20 mouse cellular contexts compared by ENCODE assay signal in the genomic region with DNA sequence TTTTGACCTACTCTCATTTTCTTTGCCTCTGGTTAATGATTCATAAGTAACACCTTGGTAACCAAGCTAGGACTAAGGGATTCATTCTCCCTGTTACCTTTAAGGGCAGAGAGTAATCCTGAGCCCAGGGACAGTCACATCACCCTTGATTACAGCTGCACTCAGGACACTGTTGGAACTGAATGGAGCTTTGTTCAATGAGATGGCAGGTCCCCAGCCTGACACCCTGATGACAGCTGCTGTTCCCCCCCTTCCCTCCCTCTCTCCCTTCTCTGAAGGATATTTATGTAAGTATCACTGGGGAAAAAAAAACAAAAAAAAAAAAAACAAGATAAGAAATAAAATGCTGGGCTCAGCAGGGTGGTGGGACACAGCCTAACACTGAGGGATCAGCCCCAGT. TPM values are rescaled to one million over a fixed set of nuclear protein-coding genes. Genes with fewer than 3 reads are reported as not detected.
"Had no signal": no experiment of that assay in that cellular context is flagged by ENCODE, and none has a peak within 500 bp of the region (broad histone marks: within the 10 kb centered on the region; RNA-seq: fewer than 3 reads in every experiment).

No protein-coding gene starts in this region.

- H3K27me3 ChIP-seq: liver, embryonic 15.5 days; midbrain, embryonic 13.5 days; midbrain, embryonic 15.5 days; neural tube, embryonic 12.5 days; stomach, embryonic 15.5 days had no signal

- H3K27ac ChIP-seq: liver, embryonic 15.5 days; midbrain, embryonic 10.5 days; midbrain, embryonic 13.5 days; midbrain, embryonic 15.5 days; neural tube, embryonic 12.5 days; stomach, embryonic 15.5 days; stomach, postnatal 0 days had no signal

- H3K4me2 ChIP-seq: liver, embryonic 15.5 days; lung, embryonic 14.5 days; midbrain, embryonic 13.5 days; midbrain, embryonic 15.5 days; neural tube, embryonic 12.5 days; stomach, embryonic 15.5 days had no signal

- H3K4me3 ChIP-seq: liver, embryonic 15.5 days; midbrain, embryonic 10.5 days; midbrain, embryonic 13.5 days; midbrain, embryonic 15.5 days; neural tube, embryonic 12.5 days; stomach, embryonic 15.5 days had no signal

- DNase-seq: lung, adult 18-20 months; lung, embryonic 14.5 days; lung, postnatal 10 days; lung, postnatal 4 days; right cerebral cortex, postnatal 14 days; thymus, adult 2 months; thymus, postnatal 25 days; thymus, postnatal 4 days had no signal

- ATAC-seq: midbrain, embryonic 13.5 days; midbrain, embryonic 15.5 days had no signal

- H3K9ac ChIP-seq: liver, embryonic 15.5 days; lung, embryonic 14.5 days; midbrain, embryonic 13.5 days; midbrain, embryonic 15.5 days; neural tube, embryonic 12.5 days; stomach, embryonic 15.5 days had no signal

- H3K9me3 ChIP-seq: liver, embryonic 15.5 days; midbrain, embryonic 10.5 days; midbrain, embryonic 13.5 days; midbrain, embryonic 15.5 days; neural tube, embryonic 12.5 days; stomach, embryonic 15.5 days had no signal

- H3K4me1 ChIP-seq: liver, embryonic 15.5 days; midbrain, embryonic 10.5 days; midbrain, embryonic 15.5 days; neural tube, embryonic 12.5 days; stomach, embryonic 15.5 days had no signal

- H3K36me3 ChIP-seq: liver, embryonic 15.5 days; midbrain, embryonic 10.5 days; midbrain, embryonic 13.5 days; midbrain, embryonic 15.5 days; neural tube, embryonic 12.5 days; stomach, embryonic 15.5 days had no signal

RNA-seq across cellular contexts. Expression of gene Gjd2, which starts 16.5 kb away (rescaled TPM):
- total RNA-seq: megakaryocyte, adult 5-6 weeks; megakaryocyte-erythroid progenitor cell, adult 5-6 weeks; neutrophil, adult 5-6 weeks had no signal
- polyA plus RNA-seq: liver, embryonic 15.5 days; lung, embryonic 14.5 days; spleen, adult 2 months; urinary bladder, adult 2 months had no signal

RNA-seq across cellular contexts. Expression of gene Actc1, which starts 56.4 kb away (rescaled TPM):
- total RNA-seq: megakaryocyte, adult 5-6 weeks; megakaryocyte-erythroid progenitor cell, adult 5-6 weeks; neutrophil, adult 5-6 weeks had no signal
